Mouse (Mus musculus): ENCODE data around the gene Plb1. TPM values are rescaled to one million over a fixed set of nuclear protein-coding genes. Genes with fewer than 3 reads are reported as not detected.

The Plb1 gene
- total RNA-seq, 1 experiment, result 3.8 TPM

- Histone ChIP-seq H3K4me3 (ENCODE audit: insufficient read depth in 1 of 2, low read depth in 1 of 2, low read length in 2 of 2, poor library complexity in 1 of 2, severe bottlenecking in 1 of 2) (no peak overlapping the region), H3K9me3 (ENCODE audit: control insufficient read depth, insufficient read depth, low read depth, low read length) (no peaks in the 10 kb centered on the region), H3K9ac (ENCODE audit: insufficient read depth, low read depth, low read length, poor library complexity, severe bottlenecking) (no peak overlapping the region), H3K4me1 (ENCODE audit: control insufficient read depth in 2 of 2, insufficient read depth in 2 of 2, low read length in 2 of 2, poor library complexity in 1 of 2) (no peaks in the 10 kb centered on the region), H3K27ac (ENCODE audit: insufficient read depth, low read depth, low read length, poor library complexity, severe bottlenecking) (no peak overlapping the region), H3K36me3 (ENCODE audit: control insufficient read depth, insufficient read depth, low read length, poor library complexity, severe bottlenecking) (no peaks in the 10 kb centered on the region)
- in situ Hi-C loops (cut with MboI; ENCODE audit: low sequenced_read_pairs in 2 of 2, unreplicated experiment in 2 of 2), result loop anchor here (10.0 to 25.0 kb wide), 2 partner anchors 604 to 612 kb away; partner anchors contain the start of gene Mrpl33 (in 2 of the 2)
- TF ChIP-seq HCFC1 (IDR thresholded peaks at IDR 0.05; ENCODE audit: borderline replicate concordance, insufficient read depth, low read length) (no peak), ZNF384 (IDR thresholded peaks at IDR 0.05; ENCODE audit: low read depth, low read length) (no peak), CHD2 (IDR thresholded peaks at IDR 0.05; ENCODE audit: low read depth, low read length) (no peak), MAFK (IDR thresholded peaks at IDR 0.05; ENCODE audit: insufficient read depth, low read depth, low read length) (no peak)
- no peak for DNase-seq (ENCODE audit: low read depth, low spot score)
These were observed 33.4 kb upstream of the Plb1 start for GRCm38 (mm10) chr5:32199136-32199535.

DNA sequence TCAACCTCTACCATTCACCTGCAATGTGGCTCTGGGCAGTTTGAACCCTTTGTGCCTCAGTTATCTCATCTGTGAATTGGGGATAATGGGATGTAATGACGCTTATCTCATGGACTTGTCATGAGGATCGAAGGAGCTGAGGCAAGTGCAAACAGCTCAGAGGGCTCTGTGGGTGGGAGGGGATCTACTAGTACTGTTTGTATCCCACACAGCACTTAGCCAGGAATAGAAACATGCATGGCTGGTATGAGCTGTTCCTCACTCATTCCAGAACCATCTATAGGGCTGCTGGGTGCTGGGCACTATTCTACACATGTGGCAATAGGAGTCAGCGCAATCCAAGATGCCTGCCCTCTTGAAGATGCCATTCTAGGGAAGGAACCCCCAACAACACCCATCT lies 32.9 kb upstream of the Plb1 start:
- no peak overlapping the region for H3K9ac ChIP-seq (ENCODE audit: insufficient read depth, low read depth, low read length, poor library complexity, severe bottlenecking)
- in situ Hi-C loops (cut with MboI; ENCODE audit: low sequenced_read_pairs in 2 of 2, unreplicated experiment in 2 of 2), result loop anchor here (10.0 to 25.0 kb wide), 2 partner anchors 605 to 612 kb away; partner anchors contain the start of gene Mrpl33 (in 2 of the 2)
- no peaks in the 10 kb centered on the region for H3K36me3 ChIP-seq (ENCODE audit: control insufficient read depth, insufficient read depth, low read length, poor library complexity, severe bottlenecking)
- no peaks in the 10 kb centered on the region for H3K4me1 ChIP-seq (ENCODE audit: control insufficient read depth in 2 of 2, insufficient read depth in 2 of 2, low read length in 2 of 2, poor library complexity in 1 of 2)
- H3K27ac ChIP-seq (ENCODE audit: insufficient read depth, low read depth, low read length, poor library complexity, severe bottlenecking), result no peak overlapping the region
- no peak overlapping the region for H3K4me3 ChIP-seq (ENCODE audit: insufficient read depth in 1 of 2, low read depth in 1 of 2, low read length in 2 of 2, poor library complexity in 1 of 2, severe bottlenecking in 1 of 2)
- no peaks in the 10 kb centered on the region for H3K9me3 ChIP-seq (ENCODE audit: control insufficient read depth, insufficient read depth, low read depth, low read length)
- no peak for DNase-seq (ENCODE audit: low read depth, low spot score)
- TF ChIP-seq MAFK (IDR thresholded peaks at IDR 0.05; ENCODE audit: insufficient read depth, low read depth, low read length) (no peak), CHD2 (IDR thresholded peaks at IDR 0.05; ENCODE audit: low read depth, low read length) (no peak)

GRCm38 (mm10) chr5:32204653-32205052 lies 27.9 kb upstream of the Plb1 start:
- H3K9me3 ChIP-seq (ENCODE audit: control insufficient read depth, insufficient read depth, low read depth, low read length), result no peaks in the 10 kb centered on the region
- DNase-seq (ENCODE audit: low read depth, low spot score), result no peak
- H3K36me3 ChIP-seq (ENCODE audit: control insufficient read depth, insufficient read depth, low read length, poor library complexity, severe bottlenecking), result no peaks in the 10 kb centered on the region
- in situ Hi-C loops (cut with MboI; ENCODE audit: low sequenced_read_pairs in 2 of 2, unreplicated experiment in 2 of 2), result no loop called here
- H3K4me3 ChIP-seq (ENCODE audit: insufficient read depth in 1 of 2, low read depth in 1 of 2, low read length in 2 of 2, poor library complexity in 1 of 2, severe bottlenecking in 1 of 2), result no peak overlapping the region
- TF ChIP-seq HCFC1 (IDR thresholded peaks at IDR 0.05; ENCODE audit: borderline replicate concordance, insufficient read depth, low read length), result no peak
- no peak for TF ChIP-seq CHD2 (IDR thresholded peaks at IDR 0.05; ENCODE audit: low read depth, low read length)
- no peak for TF ChIP-seq ZC3H11A (IDR thresholded peaks at IDR 0.05; ENCODE audit: borderline replicate concordance, low read depth, low read length)
- no peak for TF ChIP-seq ZNF384 (IDR thresholded peaks at IDR 0.05; ENCODE audit: low read depth, low read length)
- TF ChIP-seq MAFK (IDR thresholded peaks at IDR 0.05; ENCODE audit: insufficient read depth, low read depth, low read length), result no peak
- H3K27ac ChIP-seq (ENCODE audit: insufficient read depth, low read depth, low read length, poor library complexity, severe bottlenecking), result no peak overlapping the region
- H3K4me1 ChIP-seq (ENCODE audit: control insufficient read depth in 2 of 2, insufficient read depth in 2 of 2, low read length in 2 of 2, poor library complexity in 1 of 2), result no peaks in the 10 kb centered on the region
- H3K9ac ChIP-seq (ENCODE audit: insufficient read depth, low read depth, low read length, poor library complexity, severe bottlenecking), result no peak overlapping the region

DNA sequence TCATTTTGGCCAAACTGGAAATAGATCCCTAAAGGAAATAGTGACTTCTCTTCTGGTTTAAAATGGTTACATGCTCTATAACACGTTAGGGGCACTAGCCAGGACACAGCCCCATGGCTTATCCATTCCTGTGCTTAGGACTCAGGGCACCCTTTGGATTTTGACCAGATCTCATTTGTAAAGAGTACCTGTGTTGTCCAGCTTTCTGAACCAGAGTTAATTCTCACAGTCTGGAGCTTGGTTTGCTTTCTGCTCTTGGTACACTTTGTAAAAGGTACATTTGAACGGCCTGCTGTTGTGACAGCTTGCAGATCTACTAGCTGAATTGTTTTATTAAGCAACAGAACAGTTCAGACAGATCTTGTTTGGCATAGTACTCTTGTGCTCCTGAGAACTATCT lies 25.8 kb upstream of the Plb1 start:
- Histone ChIP-seq H3K9me3 (ENCODE audit: control insufficient read depth, insufficient read depth, low read depth, low read length) (no peaks in the 10 kb centered on the region), H3K27ac (ENCODE audit: insufficient read depth, low read depth, low read length, poor library complexity, severe bottlenecking) (no peak overlapping the region), H3K9ac (ENCODE audit: insufficient read depth, low read depth, low read length, poor library complexity, severe bottlenecking) (no peak overlapping the region), H3K4me3 (ENCODE audit: insufficient read depth in 1 of 2, low read depth in 1 of 2, low read length in 2 of 2, poor library complexity in 1 of 2, severe bottlenecking in 1 of 2) (no peak overlapping the region), H3K4me1 (ENCODE audit: control insufficient read depth in 2 of 2, insufficient read depth in 2 of 2, low read length in 2 of 2, poor library complexity in 1 of 2) (peaks cover 0 to 3% of the 10 kb centered on the region in 2 experiments; a peak in 1 of 4 replicates), H3K36me3 (ENCODE audit: control insufficient read depth, insufficient read depth, low read length, poor library complexity, severe bottlenecking) (no peaks in the 10 kb centered on the region)
- no peak for DNase-seq (ENCODE audit: low read depth, low spot score)
- in situ Hi-C loops (cut with MboI; ENCODE audit: low sequenced_read_pairs in 2 of 2, unreplicated experiment in 2 of 2), result no loop called here
- TF ChIP-seq CHD2 (IDR thresholded peaks at IDR 0.05; ENCODE audit: low read depth, low read length) (no peak), ZNF384 (IDR thresholded peaks at IDR 0.05; ENCODE audit: low read depth, low read length) (no peak), ZC3H11A (IDR thresholded peaks at IDR 0.05; ENCODE audit: borderline replicate concordance, low read depth, low read length) (no peak), MAFK (IDR thresholded peaks at IDR 0.05; ENCODE audit: insufficient read depth, low read depth, low read length) (no peak), HCFC1 (IDR thresholded peaks at IDR 0.05; ENCODE audit: borderline replicate concordance, insufficient read depth, low read length) (no peak)

DNA sequence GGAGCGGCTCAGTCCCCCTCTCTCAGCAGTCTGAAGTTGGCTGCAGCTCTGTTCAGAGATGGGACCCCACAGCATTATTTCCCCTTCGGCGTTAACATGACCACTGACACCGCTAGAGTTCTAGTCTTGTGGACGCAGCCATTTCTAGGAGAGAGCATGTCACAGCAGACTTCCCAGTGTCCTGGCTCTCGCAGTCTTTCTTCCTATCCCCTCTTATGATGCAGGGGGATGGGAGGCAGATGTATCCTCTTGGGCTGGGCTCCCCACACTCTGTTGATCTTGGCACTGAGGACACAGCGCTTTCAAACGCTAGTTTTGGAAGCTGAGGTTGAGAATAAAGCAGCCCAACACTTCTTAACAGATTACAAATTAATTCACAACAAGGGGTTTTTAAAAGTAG lies 24.0 kb upstream of the Plb1 start:
- no peaks in the 10 kb centered on the region for H3K9me3 ChIP-seq (ENCODE audit: control insufficient read depth, insufficient read depth, low read depth, low read length)
- H3K4me1 ChIP-seq (ENCODE audit: control insufficient read depth in 2 of 2, insufficient read depth in 2 of 2, low read length in 2 of 2, poor library complexity in 1 of 2), result peaks cover 0 to 3% of the 10 kb centered on the region in 2 experiments; a peak in 1 of 4 replicates
- H3K9ac ChIP-seq (ENCODE audit: insufficient read depth, low read depth, low read length, poor library complexity, severe bottlenecking), result no peak overlapping the region
- in situ Hi-C loops (cut with MboI; ENCODE audit: low sequenced_read_pairs in 2 of 2, unreplicated experiment in 2 of 2), result no loop called here
- H3K36me3 ChIP-seq (ENCODE audit: control insufficient read depth, insufficient read depth, low read length, poor library complexity, severe bottlenecking), result no peaks in the 10 kb centered on the region
- no peak overlapping the region for H3K4me3 ChIP-seq (ENCODE audit: insufficient read depth in 1 of 2, low read depth in 1 of 2, low read length in 2 of 2, poor library complexity in 1 of 2, severe bottlenecking in 1 of 2)
- no peak for DNase-seq (ENCODE audit: low read depth, low spot score)
- no peak overlapping the region for H3K27ac ChIP-seq (ENCODE audit: insufficient read depth, low read depth, low read length, poor library complexity, severe bottlenecking)
- no peak for TF ChIP-seq CHD2 (IDR thresholded peaks at IDR 0.05; ENCODE audit: low read depth, low read length)
- TF ChIP-seq HCFC1 (IDR thresholded peaks at IDR 0.05; ENCODE audit: borderline replicate concordance, insufficient read depth, low read length), result no peak
- no peak for TF ChIP-seq ZC3H11A (IDR thresholded peaks at IDR 0.05; ENCODE audit: borderline replicate concordance, low read depth, low read length)
- TF ChIP-seq ZNF384 (IDR thresholded peaks at IDR 0.05; ENCODE audit: low read depth, low read length), result no peak
- TF ChIP-seq MAFK (IDR thresholded peaks at IDR 0.05; ENCODE audit: insufficient read depth, low read depth, low read length), result no peak

All from ES-E14 (cell line).